Mouse (Mus musculus) liver, adult 2 months (tissue): ENCODE results near the gene Slain1. TPM values are rescaled to one million over a fixed set of nuclear protein-coding genes. Genes with fewer than 3 reads are reported as not detected.
A peak's percentile ranks its signal among the peaks of the same experiment; 100 is the strongest.

Experiments used
- DNase-seq: peaks from one replicate; pipeline ENCODE4 v3.0.0-alpha.2; 2011; ENCODE audit warnings: low read depth, low spot score; ENCODE audit errors: extremely low read depth
- H3K27ac ChIP-seq: fragments of 200-500 bp; replicated peaks from 2 replicates; pipeline ENCODE4 v1.5.1; 2012; ENCODE audit warnings: low read depth, mild to moderate bottlenecking, control low read depth, inconsistent platforms, low read length; ENCODE audit not compliant: insufficient read depth
- H3K27me3 ChIP-seq: fragments of 200-500 bp; 2 replicates; pipeline ENCODE4 v1.6.1; 2012; ENCODE audit warnings: mild to moderate bottlenecking, moderate library complexity, low read length, inconsistent platforms; ENCODE audit not compliant: control insufficient read depth, insufficient read depth
- H3K36me3 ChIP-seq: fragments of 200-500 bp; 2 replicates; pipeline ENCODE4 v1.6.1; 2012; ENCODE audit warnings: low read length, inconsistent platforms; ENCODE audit not compliant: control insufficient read depth, insufficient read depth
- H3K4me1 ChIP-seq: fragments of 200-500 bp; 2 replicates; pipeline ENCODE4 v1.6.1; 2011; ENCODE audit warnings: low read length; ENCODE audit not compliant: control insufficient read depth, insufficient read depth
- H3K4me3 ChIP-seq: fragments of 200-500 bp; 2 replicates; pipeline ENCODE4 v1.5.1; 2011; ENCODE audit warnings: low read depth, mild to moderate bottlenecking, control low read depth, low read length, moderate library complexity; ENCODE audit not compliant: insufficient read depth
- H3K79me2 ChIP-seq: fragments of 200-500 bp; 2 replicates; pipeline ENCODE4 v1.6.1; 2012; ENCODE audit warnings: inconsistent platforms, mild to moderate bottlenecking, low read length, moderate library complexity; ENCODE audit not compliant: control insufficient read depth, insufficient read depth
- H3K9ac ChIP-seq: fragments of 200-500 bp; 2 replicates; pipeline ENCODE4 v1.6.1; 2012; ENCODE audit warnings: low read depth, mild to moderate bottlenecking, control low read depth, inconsistent platforms, low read length
- CTCF ChIP-seq: fragments of 200-500 bp; IDR thresholded peaks from 2 replicates; pipeline ENCODE4 v1.5.1; 2011; ENCODE audit warnings: low read depth, low read length, control low read depth
- POLR2A ChIP-seq: fragments of 200-500 bp; IDR thresholded peaks from 2 replicates; pipeline ENCODE4 v1.6.1; 2011; ENCODE audit warnings: low read length, control low read depth; ENCODE audit not compliant: insufficient read depth; ENCODE audit errors: extremely low read depth
- WGBS: fragments of 180-500 bp; shearing (Covaris S2); methylation state at CpG from one replicate; pipeline ENCODE4 v1.1.7; 2018; 5-methylcytosine and 5-hydroxymethylcytosine counted together
- polyA plus RNA-seq: library from polyadenylated mRNA; depleted of rRNA; stranded (reverse); fragments of >200 nt; gene quantifications from 2 replicates; pipeline ENCODE4 v1.2.3, GENCODE M21; 2012
- total RNA-seq: library from RNA; depleted of rRNA; stranded (reverse); fragments of >200 nt; gene quantifications from 2 replicates; pipeline ENCODE4 v1.2.3, GENCODE M21; 2014

Gene Slain1
- total and polyA plus RNA-seq, 2 experiments: 0.09 to 0.31 TPM

DNA sequence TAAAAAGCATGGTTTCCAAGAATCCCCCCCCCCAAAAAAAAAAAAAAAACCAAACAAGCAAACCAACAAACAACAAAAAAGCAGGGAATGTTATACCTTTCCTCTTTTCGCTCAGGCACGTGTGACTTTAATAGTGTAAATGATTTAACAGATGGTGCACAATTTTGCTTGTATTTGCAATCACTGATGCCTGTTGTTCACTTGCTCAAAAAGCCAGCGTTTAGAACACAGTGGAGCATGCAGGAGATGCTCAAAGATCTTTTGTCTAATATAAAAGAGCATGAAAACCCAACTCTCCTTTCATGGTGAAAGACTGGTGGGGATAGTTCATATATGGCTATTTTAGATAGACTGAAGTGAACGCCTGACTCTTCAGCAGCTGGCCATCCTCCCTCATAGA, 726 bp upstream of the Slain1 start:
- H3K36me3 ChIP-seq: no peaks in the 10 kb centered on the region
- H3K27me3 ChIP-seq: peaks cover 14% of the 10 kb centered on the region
- H3K79me2 ChIP-seq: no peaks in the 10 kb centered on the region
- H3K9ac ChIP-seq: no peak overlapping the region
- DNase-seq: no peak
- no peaks in the 10 kb centered on the region; the same call in 1 of the 2 replicates for H3K4me1 ChIP-seq
- no peak overlapping the region for H3K27ac ChIP-seq
- 58% methylated on average over 4 of the region's 4 CpGs for WGBS
- no peak for TF ChIP-seq POLR2A
- TF ChIP-seq CTCF: no peak
- H3K4me3 ChIP-seq: no peak overlapping the region

DNA sequence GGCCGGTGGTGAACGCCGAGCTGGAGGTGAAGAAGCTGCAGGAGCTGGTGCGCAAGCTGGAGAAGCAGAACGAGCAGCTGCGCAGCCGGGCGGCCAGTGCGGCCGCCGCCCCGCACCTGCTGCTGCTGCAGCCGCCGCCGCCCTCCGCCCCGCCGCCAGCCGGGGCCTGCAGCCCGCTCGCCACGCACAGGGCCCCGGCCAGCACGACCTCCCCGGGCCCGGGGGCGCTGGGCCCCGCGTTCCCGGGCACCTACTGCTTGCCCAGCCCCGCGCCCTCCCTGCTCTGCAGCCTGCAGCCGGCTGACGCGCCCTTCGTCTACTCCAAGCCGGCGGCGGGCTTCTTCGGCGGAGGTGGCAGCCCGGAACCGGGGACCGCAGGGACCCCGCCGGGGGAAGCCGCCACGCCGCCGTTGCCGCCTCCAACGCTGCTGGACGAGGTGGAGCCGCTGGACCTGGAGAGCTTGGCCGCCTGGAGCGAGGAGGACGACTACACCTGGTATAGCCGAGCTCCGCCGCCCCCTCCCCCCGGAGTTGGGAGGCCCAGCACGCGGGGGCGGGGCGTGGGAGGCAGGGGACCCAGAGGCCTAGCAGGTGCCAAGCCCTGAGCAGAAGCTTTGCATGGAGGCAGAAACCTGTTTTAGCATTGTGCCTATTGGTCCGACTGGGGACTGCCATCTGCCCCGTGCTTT, 529 bp downstream of the Slain1 start:
- no peak overlapping the region for H3K27ac ChIP-seq

DNA sequence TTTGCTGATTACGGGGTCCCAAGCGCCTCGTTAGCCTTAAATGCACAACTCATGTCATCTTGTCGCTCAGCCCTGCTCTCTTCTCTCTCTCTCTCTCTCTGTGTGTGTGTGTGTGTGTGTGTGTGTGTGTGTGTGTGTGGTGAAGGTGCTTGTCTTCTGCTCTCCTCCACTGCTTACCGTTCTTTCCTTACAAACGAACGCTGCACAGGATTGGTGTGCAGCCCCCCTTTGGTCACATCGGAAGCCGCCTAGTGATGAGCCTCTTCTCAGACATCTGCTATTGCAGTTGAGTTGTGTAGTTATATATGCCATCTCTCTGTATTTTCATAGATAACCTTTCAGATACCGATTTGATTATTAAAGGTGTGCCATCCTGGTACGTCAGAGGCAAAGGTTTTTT, 1.1 kb downstream of the Slain1 start:
- no peaks in the 10 kb centered on the region for H3K36me3 ChIP-seq
- H3K79me2 ChIP-seq: no peaks in the 10 kb centered on the region
- H3K4me1 ChIP-seq: no peaks in the 10 kb centered on the region; the same call in 1 of the 2 replicates
- 7% methylated on average over 11 of the region's 11 CpGs for WGBS
- H3K27ac ChIP-seq: no peak overlapping the region
- TF ChIP-seq CTCF (no peak), POLR2A (no peak)
- H3K9ac ChIP-seq: no peak overlapping the region
- H3K4me3 ChIP-seq: peak overlapping the region; percentile 63; the same call in 1 of the 2 replicates
- DNase-seq: no peak
- H3K27me3 ChIP-seq: peaks cover 14% of the 10 kb centered on the region

More for the DNA sequence above, 529 bp downstream of the Slain1 start:
- 2% methylated on average over 61 of the region's 67 CpGs for WGBS
- Histone ChIP-seq H3K4me1 (no peaks in the 10 kb centered on the region; the same call in 1 of the 2 replicates), H3K36me3 (no peaks in the 10 kb centered on the region), H3K79me2 (no peaks in the 10 kb centered on the region), H3K9ac (peak overlapping the region; percentile 44), H3K27me3 (peaks cover 14% of the 10 kb centered on the region), H3K4me3 (peak overlapping the region; percentile 63)
- no peak for TF ChIP-seq CTCF
- TF ChIP-seq POLR2A: no peak
- no peak for DNase-seq

DNA sequence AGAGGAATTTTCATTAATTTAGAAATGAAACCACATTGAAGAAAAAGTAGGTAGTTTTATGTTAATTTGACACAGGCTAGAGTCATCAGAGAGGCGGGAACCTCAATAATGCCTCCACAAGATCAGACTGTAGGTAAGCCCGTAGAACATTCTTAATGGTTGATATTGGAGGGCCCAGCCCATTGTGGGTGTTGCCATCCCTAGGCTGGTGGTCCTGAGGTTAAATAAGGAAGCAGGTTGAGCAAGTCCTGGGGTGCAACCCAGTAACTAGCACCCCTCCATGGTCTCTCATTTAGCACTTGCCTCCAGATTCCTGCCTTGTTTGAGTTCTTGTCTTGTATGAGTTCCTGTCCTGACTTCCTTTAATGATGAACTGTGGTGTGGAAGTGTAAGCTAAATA, 1.5 kb downstream of the Slain1 start:
- H3K4me1 ChIP-seq: no peaks in the 10 kb centered on the region; the same call in 1 of the 2 replicates
- H3K27ac ChIP-seq: no peak overlapping the region
- no peaks in the 10 kb centered on the region for H3K79me2 ChIP-seq
- H3K9ac ChIP-seq: no peak overlapping the region
- no peak for DNase-seq
- WGBS: 64% methylated on average over 2 of the region's 2 CpGs
- no peaks in the 10 kb centered on the region for H3K36me3 ChIP-seq
- no peak overlapping the region for H3K4me3 ChIP-seq
- no peak for TF ChIP-seq POLR2A
- no peak for TF ChIP-seq CTCF
- peaks cover 14% of the 10 kb centered on the region for H3K27me3 ChIP-seq

DNA sequence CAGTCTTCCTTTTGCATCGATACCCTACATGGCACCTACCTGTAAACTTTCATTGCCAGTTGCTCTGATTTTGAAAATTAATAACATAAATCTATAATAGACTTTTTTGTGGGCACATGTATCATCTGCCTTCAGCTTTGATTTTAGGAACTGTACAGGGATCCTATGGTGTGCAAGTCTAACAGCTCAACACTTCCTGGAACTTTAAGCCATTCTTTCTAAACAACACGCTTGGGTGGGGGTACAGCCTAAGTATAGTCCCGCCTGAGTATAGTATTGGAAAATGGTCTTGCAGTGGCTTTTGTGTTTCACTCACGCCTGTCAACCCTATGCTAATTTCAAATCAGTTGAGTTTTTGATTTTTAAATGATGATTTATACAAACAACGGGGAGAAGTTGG, 2.5 kb downstream of the Slain1 start:
- TF ChIP-seq CTCF: no peak
- no peak for TF ChIP-seq POLR2A
- 87% methylated on average over 5 of the region's 5 CpGs for WGBS

DNA sequence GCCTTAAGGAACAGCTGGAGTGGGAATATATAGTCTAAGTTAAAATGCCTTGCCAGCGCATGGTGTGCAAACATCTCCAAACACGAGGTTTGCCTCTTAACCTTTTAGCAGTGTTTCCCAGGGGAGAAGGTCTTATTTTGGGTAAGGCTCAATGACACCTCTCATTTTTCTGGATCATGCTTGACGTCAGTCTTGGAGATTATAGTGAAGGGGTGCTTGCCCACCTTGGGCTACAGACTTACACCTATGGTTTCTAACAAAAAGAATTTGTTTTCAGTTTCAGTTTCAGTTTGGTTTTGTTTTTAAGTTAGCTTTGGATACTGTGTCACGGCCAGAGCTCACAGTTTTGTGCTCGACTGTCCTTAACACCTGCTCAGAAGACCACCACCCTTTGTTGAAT, 3.8 kb downstream of the Slain1 start:
- H3K27ac ChIP-seq: no peak overlapping the region
- no peaks in the 10 kb centered on the region for H3K79me2 ChIP-seq
- TF ChIP-seq CTCF (no peak), POLR2A (no peak)
- WGBS: 52% methylated on average over 5 of the region's 5 CpGs
- H3K36me3 ChIP-seq: no peaks in the 10 kb centered on the region
- H3K4me1 ChIP-seq: no peaks in the 10 kb centered on the region; the same call in 1 of the 2 replicates
- no peak for DNase-seq
- peak overlapping the region; percentile 39; the same call in 1 of the 2 replicates for H3K9ac ChIP-seq
- peak overlapping the region; percentile 30; the same call in 1 of the 2 replicates for H3K4me3 ChIP-seq
- peaks cover 12% of the 10 kb centered on the region for H3K27me3 ChIP-seq

More for the DNA sequence above, 2.5 kb downstream of the Slain1 start:
- Histone ChIP-seq H3K27me3 (peaks cover 12% of the 10 kb centered on the region), H3K79me2 (no peaks in the 10 kb centered on the region), H3K9ac (no peak overlapping the region), H3K27ac (no peak overlapping the region), H3K4me3 (no peak overlapping the region), H3K36me3 (no peaks in the 10 kb centered on the region), H3K4me1 (no peaks in the 10 kb centered on the region; the same call in 1 of the 2 replicates)
- DNase-seq: no peak
